Mouse (Mus musculus): Measurements from ENCODE around the gene Gsg1.

GRCm38 (mm10) chr6:135276474-135277295, 22.5 kb upstream of the Gsg1 start:
- no peak for TF ChIP-seq CTCF (IDR thresholded peaks at IDR 0.05; ENCODE audit: low read depth, low read length)
- no peak for TF ChIP-seq TAL1 (conservative IDR thresholded peaks at IDR 0.05; ENCODE audit: low read depth, low read length)
